Mouse (Mus musculus) cerebellum, adult 2 months (tissue): ENCODE data around the gene Ppme1. TPM values are rescaled to one million over a fixed set of nuclear protein-coding genes. Genes with fewer than 3 reads are reported as not detected.

Source experiments
- DNase-seq, 2 experiments: peaks; one replicate each; pipeline ENCODE4 v3.0.0; 2021
- H3K27ac ChIP-seq: fragments of 200-500 bp; 2 replicates; pipeline ENCODE4 v1.5.1; 2012; ENCODE audit warnings: low read length, control low read depth, inconsistent platforms; ENCODE audit not compliant: insufficient read depth
- H3K27me3 ChIP-seq: fragments of 200-500 bp; 2 replicates; pipeline ENCODE4 v1.6.1; 2012; ENCODE audit warnings: inconsistent platforms, mild to moderate bottlenecking, low read length, moderate library complexity; ENCODE audit not compliant: control insufficient read depth, insufficient read depth
- H3K4me1 ChIP-seq: fragments of 200-500 bp; 2 replicates; pipeline ENCODE4 v1.6.1; 2011; ENCODE audit warnings: low read length; ENCODE audit not compliant: control insufficient read depth, insufficient read depth
- H3K4me3 ChIP-seq: fragments of 200-500 bp; replicated peaks from 2 replicates; pipeline ENCODE3; 2011; ENCODE audit warnings: mild to moderate bottlenecking, low read depth, low read length, control low read depth; ENCODE audit not compliant: insufficient read depth
- CTCF ChIP-seq: fragments of 200-500 bp; IDR thresholded peaks from 2 replicates; pipeline ENCODE4 v1.5.1; 2011; ENCODE audit warnings: low read depth, mild to moderate bottlenecking, control low read depth, low read length, moderate library complexity, borderline replicate concordance; ENCODE audit not compliant: insufficient read depth
- POLR2A ChIP-seq: fragments of 200-500 bp; IDR thresholded peaks from 2 replicates; pipeline ENCODE4 v1.6.1; 2011; ENCODE audit warnings: low read length, control low read depth, borderline replicate concordance; ENCODE audit not compliant: insufficient read depth
- WGBS: fragments of 180-500 bp; shearing (Covaris S2); methylation state at CpG from one replicate; pipeline ENCODE4 v1.1.7; 2018; 5-methylcytosine and 5-hydroxymethylcytosine counted together
- polyA plus RNA-seq: library from polyadenylated mRNA; depleted of rRNA; stranded (reverse); fragments of >200 nt; gene quantifications from 2 replicates; pipeline ENCODE4 v1.2.3, GENCODE M21; 2012; rRNA removed

Gene Ppme1
- polyA plus RNA-seq: 203 and 208 TPM in 2 replicates

GRCm38 (mm10) chr7:100371495-100372451 lies at the start of gene Ppme1, which contains the start of gene C2cd3:
TSS of gene Ppme1 (minus strand) at chr7:100372307.
TSS of gene C2cd3 (plus strand) at chr7:100372233.
- H3K27me3 ChIP-seq: no peaks in the 10 kb centered on the region
- H3K4me3 ChIP-seq: peak within 1 kb of the TSS; percentile 75
- under 1% methylated on average over 54 of the region's 54 CpGs for WGBS
- peak; percentile 99 to 100 for DNase-seq
- peaks cover 3% of the 10 kb centered on the region; the same call in 1 of the 2 replicates for H3K4me1 ChIP-seq
- peak within 1 kb of the TSS; percentile 78 for H3K27ac ChIP-seq
- peak; percentile 95 for TF ChIP-seq POLR2A
- TF ChIP-seq CTCF: peak; percentile 26; the same call in 1 of the 2 replicates

- WGBS: 89% methylated on average over 4 of the region's 4 CpGs
- H3K27me3 ChIP-seq: no peaks in the 10 kb centered on the region
- DNase-seq: no peak
- TF ChIP-seq POLR2A (no peak), CTCF (no peak)
- no peak overlapping the region for H3K27ac ChIP-seq
- H3K4me3 ChIP-seq: no peak overlapping the region
- H3K4me1 ChIP-seq: no peaks in the 10 kb centered on the region
Observed at GRCm38 (mm10) chr7:100408684-100409083, 36.6 kb upstream of the Ppme1 start.

DNA sequence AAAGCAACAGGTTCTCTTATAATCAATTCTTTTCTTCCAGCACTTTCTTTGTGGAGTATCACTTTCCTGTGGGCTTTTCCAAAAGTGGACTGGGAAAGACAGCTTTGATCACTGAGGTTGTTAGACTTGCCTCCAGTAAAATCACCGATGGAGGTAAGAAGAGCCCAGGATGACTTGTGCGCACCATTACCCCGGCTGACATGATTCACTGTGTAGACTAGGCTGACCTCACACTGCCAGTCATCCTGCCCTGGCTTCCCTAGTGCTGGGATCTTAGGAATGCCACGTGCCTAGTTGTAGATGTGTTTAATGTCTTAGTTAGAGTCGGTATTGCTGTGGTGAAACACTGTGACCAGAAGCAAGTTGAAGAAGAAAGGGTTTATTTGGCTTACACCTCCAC lies 35.6 kb upstream of the Ppme1 start:
- WGBS: 96% methylated on average over 5 of the region's 5 CpGs
- Histone ChIP-seq H3K4me1 (no peaks in the 10 kb centered on the region), H3K4me3 (no peak overlapping the region), H3K27me3 (no peaks in the 10 kb centered on the region), H3K27ac (no peak overlapping the region)
- DNase-seq: no peak
- TF ChIP-seq POLR2A: no peak
- no peak for TF ChIP-seq CTCF

GRCm38 (mm10) chr7:100402715-100403114 lies 30.6 kb upstream of the Ppme1 start:
- no peak for TF ChIP-seq CTCF
- no peak for TF ChIP-seq POLR2A
- no peak overlapping the region for H3K4me3 ChIP-seq
- WGBS: 57% methylated on average over 4 of the region's 4 CpGs
- H3K27me3 ChIP-seq: no peaks in the 10 kb centered on the region
- DNase-seq: no peak
- H3K4me1 ChIP-seq: no peaks in the 10 kb centered on the region
- no peak overlapping the region for H3K27ac ChIP-seq

GRCm38 (mm10) chr7:100400899-100401539 lies 28.9 kb upstream of the Ppme1 start:
- 71% methylated on average over 4 of the region's 4 CpGs for WGBS
- no peak for DNase-seq
- Histone ChIP-seq H3K4me1 (no peaks in the 10 kb centered on the region), H3K4me3 (no peak overlapping the region), H3K27ac (no peak overlapping the region), H3K27me3 (no peaks in the 10 kb centered on the region)
- TF ChIP-seq CTCF: no peak
- TF ChIP-seq POLR2A: no peak

DNA sequence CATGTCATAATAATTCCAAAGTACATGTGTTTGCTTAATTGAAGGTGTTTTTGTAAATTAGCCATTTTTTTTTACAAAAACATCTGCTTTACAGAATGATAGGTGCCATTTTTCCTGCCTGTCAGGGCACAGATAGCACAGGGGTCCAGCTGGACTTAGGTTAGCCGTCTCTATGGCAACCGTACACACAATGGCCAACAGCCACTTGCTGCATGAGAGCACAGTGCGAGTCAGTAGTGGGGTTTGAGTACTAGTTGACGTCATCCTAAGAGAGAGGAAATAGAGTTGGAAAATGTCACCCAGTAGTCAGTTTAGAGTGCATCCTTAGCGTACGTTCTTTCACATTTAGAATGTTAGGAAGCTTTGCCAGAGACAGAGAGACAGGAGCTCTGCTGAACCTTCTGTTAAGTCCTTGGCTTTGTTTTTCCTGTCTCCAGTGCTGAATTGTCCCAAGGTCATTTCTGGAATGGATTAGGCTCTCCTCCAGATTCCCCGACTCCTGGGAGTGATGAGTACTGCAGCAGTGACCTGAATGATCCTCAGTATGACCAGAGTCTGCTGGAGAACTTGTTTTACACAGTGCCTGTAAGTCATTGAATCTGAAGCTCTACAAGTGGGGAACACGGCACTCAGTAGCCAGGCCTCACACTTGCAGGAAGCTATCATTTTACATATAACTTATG lies 27.3 kb upstream of the Ppme1 start:
- Histone ChIP-seq H3K4me1 (no peaks in the 10 kb centered on the region), H3K4me3 (no peak overlapping the region), H3K27me3 (no peaks in the 10 kb centered on the region), H3K27ac (no peak overlapping the region)
- no peak for DNase-seq
- WGBS: 57% methylated on average over 8 of the region's 8 CpGs
- TF ChIP-seq POLR2A (no peak), CTCF (no peak)

DNA sequence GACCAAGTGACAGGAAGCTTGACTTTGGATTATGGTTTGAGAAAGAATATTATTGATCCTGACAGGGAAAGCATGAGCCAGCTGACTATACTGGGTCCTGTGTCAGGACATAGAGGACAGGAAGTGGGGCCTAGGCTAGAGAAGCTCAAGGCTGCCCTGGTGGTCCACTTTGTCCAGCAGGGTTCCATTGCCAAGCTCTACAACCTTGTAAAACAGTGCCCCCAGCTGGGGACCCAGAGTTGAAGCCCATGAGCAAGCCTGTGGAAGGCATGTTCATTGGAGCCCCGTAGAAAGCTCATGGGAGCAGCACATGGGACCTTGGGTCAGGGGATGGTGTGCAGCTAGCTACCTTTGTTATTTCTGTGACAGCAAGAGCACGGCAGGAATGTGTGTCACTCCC lies 20.2 kb upstream of the Ppme1 start:
- 81% methylated on average over 2 of the region's 2 CpGs for WGBS
- DNase-seq: no peak
- no peak overlapping the region for H3K27ac ChIP-seq
- TF ChIP-seq POLR2A: no peak
- no peak for TF ChIP-seq CTCF
- H3K4me3 ChIP-seq: no peak overlapping the region
- H3K27me3 ChIP-seq: no peaks in the 10 kb centered on the region
- no peaks in the 10 kb centered on the region for H3K4me1 ChIP-seq

DNA sequence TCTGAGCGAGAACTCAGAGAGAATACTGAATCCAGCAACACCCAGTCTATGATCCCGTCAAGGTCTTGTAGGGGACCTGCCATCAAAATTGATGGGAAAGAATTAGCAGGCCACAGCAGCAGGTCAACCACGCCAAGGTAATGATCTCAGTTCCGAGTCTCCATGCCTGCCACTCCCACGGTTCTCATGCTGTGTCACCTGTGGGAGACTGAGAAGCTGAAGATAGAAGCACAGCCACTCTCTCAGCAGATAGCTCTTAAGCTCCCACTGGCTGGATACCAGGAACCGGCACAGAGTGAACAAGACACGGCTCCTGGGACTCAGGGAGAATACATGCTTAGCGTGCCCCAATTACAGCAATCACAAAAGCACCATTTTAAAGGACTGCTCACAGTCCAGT lies 18.1 kb upstream of the Ppme1 start:
- Histone ChIP-seq H3K27me3 (no peaks in the 10 kb centered on the region), H3K4me1 (no peaks in the 10 kb centered on the region), H3K4me3 (no peak overlapping the region), H3K27ac (no peak overlapping the region)
- no peak for DNase-seq
- TF ChIP-seq POLR2A: no peak
- no peak for TF ChIP-seq CTCF
- WGBS: 53% methylated on average over 8 of the region's 8 CpGs
